Mouse (Mus musculus) CH12.LX (cell line): Measurements from ENCODE around the gene Ccn1. TPM values are rescaled to one million over a fixed set of nuclear protein-coding genes. Genes with fewer than 3 reads are reported as not detected.

Source experiments
- DNase-seq: peaks from one replicate; pipeline ENCODE4 v3.0.0-alpha.2; 2013; ENCODE audit errors: extremely low read depth
- H3K27ac ChIP-seq: 2 replicates; pipeline ENCODE4 v1.5.1; 2012; ENCODE audit warnings: low read depth, mild to moderate bottlenecking, control low read depth, moderate library complexity; ENCODE audit not compliant: insufficient read depth
- H3K27me3 ChIP-seq: replicated peaks from 2 replicates; pipeline ENCODE3; 2012; ENCODE audit warnings: inconsistent platforms
- H3K36me3 ChIP-seq, 2 experiments: replicated peaks in 1 of 2; 2 replicates each; pipeline versions ENCODE3 to v1.6.1; 2012; ENCODE audit warnings: inconsistent platforms in 1 of 2, low read length in 1 of 2, mild to moderate bottlenecking in 1 of 2, mixed read lengths in 1 of 2, moderate library complexity in 1 of 2; ENCODE audit not compliant: control insufficient read depth in 1 of 2, insufficient read depth in 1 of 2
- H3K4me1 ChIP-seq, 2 experiments: 2 replicates each; pipeline ENCODE4 v1.6.1; 2012; ENCODE audit warnings: inconsistent platforms in 1 of 2, moderate library complexity in 1 of 2; ENCODE audit not compliant: insufficient read depth in 2 of 2, control insufficient read depth in 1 of 2
- H3K4me2 ChIP-seq: 2 replicates; pipeline ENCODE4 v1.6.1; 2012; ENCODE audit warnings: low read depth, mild to moderate bottlenecking, control low read depth; ENCODE audit not compliant: poor library complexity, insufficient read depth, severe bottlenecking
- H3K4me3 ChIP-seq, 3 experiments: fragments of 150-350 bp in 1 of 3; sonication (generic) in 1 of 3; replicated peaks in 1 of 3; 2 replicates each; pipeline versions ENCODE3 to v1.5.1; 2011 to 2012; ENCODE audit warnings: low read depth in 2 of 3, low read length in 2 of 3, mild to moderate bottlenecking in 2 of 3, moderate library complexity in 2 of 3, control low read depth in 1 of 3, improper control_type of control experiment in 1 of 3, inconsistent platforms in 1 of 3, mixed read lengths in 1 of 3; ENCODE audit not compliant: poor library complexity in 1 of 3
- H3K79me2 ChIP-seq: replicated peaks from 2 replicates; pipeline ENCODE4 v1.6.1; 2012; ENCODE audit warnings: mild to moderate bottlenecking, moderate library complexity; ENCODE audit not compliant: control insufficient read depth, poor library complexity, insufficient read depth, severe bottlenecking; ENCODE audit errors: extremely low read depth
- H3K9ac ChIP-seq: 2 replicates; pipeline ENCODE4 v1.6.1; 2012; ENCODE audit warnings: low read depth, mild to moderate bottlenecking, control low read depth, moderate library complexity; ENCODE audit not compliant: insufficient read depth
- H3K9me3 ChIP-seq: replicated peaks from 2 replicates; pipeline ENCODE3; 2012; ENCODE audit warnings: low read length, inconsistent platforms, mixed read lengths
- CTCF ChIP-seq, 2 experiments: IDR thresholded peaks in 1 of 2; conservative IDR thresholded peaks in 1 of 2; 2 replicates each; pipeline ENCODE4 v1.5.1; 2011 to 2012; ENCODE audit warnings: low read depth in 2 of 2, low read length in 2 of 2, improper control_type of control experiment in 1 of 2, inconsistent platforms in 1 of 2, mild to moderate bottlenecking in 1 of 2, moderate library complexity in 1 of 2
- E2F4 ChIP-seq: IDR thresholded peaks from 2 replicates; pipeline ENCODE4 v1.6.1; 2011; ENCODE audit warnings: low read depth, low read length, improper control_type of control experiment; ENCODE audit not compliant: insufficient replicate concordance
- IRF4 ChIP-seq: IDR thresholded peaks from 2 replicates; pipeline ENCODE4 v1.6.1; 2014; ENCODE audit warnings: low read depth, mild to moderate bottlenecking, inconsistent platforms, low read length, improper control_type of control experiment
- JUN ChIP-seq: IDR thresholded peaks from 2 replicates; pipeline ENCODE4 v1.6.1; 2011; ENCODE audit warnings: low read depth, mild to moderate bottlenecking, low read length, improper control_type of control experiment, moderate library complexity; ENCODE audit not compliant: insufficient read depth
- JUND ChIP-seq: conservative IDR thresholded peaks from 2 replicates; pipeline ENCODE4 v1.6.1; 2011; ENCODE audit warnings: low read depth, low read length, improper control_type of control experiment
- KAT2A ChIP-seq: IDR thresholded peaks from 2 replicates; pipeline ENCODE4 v1.6.1; 2012; ENCODE audit warnings: low read length, improper control_type of control experiment, inconsistent platforms; ENCODE audit not compliant: insufficient replicate concordance
- MAX ChIP-seq: IDR thresholded peaks from 2 replicates; pipeline ENCODE4 v1.6.1; 2011; ENCODE audit warnings: low read length, improper control_type of control experiment
- MAZ ChIP-seq: IDR thresholded peaks from 2 replicates; pipeline ENCODE4 v1.6.1; 2012; ENCODE audit warnings: low read depth, mild to moderate bottlenecking, inconsistent platforms, low read length, improper control_type of control experiment, moderate library complexity
- MEF2A ChIP-seq: IDR thresholded peaks from 2 replicates; pipeline ENCODE4 v1.6.1; 2014; ENCODE audit warnings: low read depth, mild to moderate bottlenecking, inconsistent platforms, low read length, improper control_type of control experiment, borderline replicate concordance
- MYC ChIP-seq: IDR thresholded peaks from 2 replicates; pipeline ENCODE4 v1.6.1; 2011; ENCODE audit warnings: low read depth, mild to moderate bottlenecking, improper control_type of control experiment, low read length
- NELFE ChIP-seq: IDR thresholded peaks from 2 replicates; pipeline ENCODE4 v1.6.1; 2011; ENCODE audit warnings: low read depth, low read length, improper control_type of control experiment
- NRF1 ChIP-seq: IDR thresholded peaks from 2 replicates; pipeline ENCODE4 v1.6.1; 2014; ENCODE audit warnings: low read depth, mild to moderate bottlenecking, inconsistent platforms, low read length, improper control_type of control experiment, moderate library complexity
- PAX5 ChIP-seq: IDR thresholded peaks from 2 replicates; pipeline ENCODE4 v1.6.1; 2012; ENCODE audit warnings: low read length, inconsistent platforms, mixed read lengths
- POLR2A ChIP-seq: IDR thresholded peaks from 2 replicates; pipeline ENCODE4 v1.6.1; 2011; ENCODE audit warnings: low read depth, mild to moderate bottlenecking, improper control_type of control experiment, low read length
- SIN3A ChIP-seq: IDR thresholded peaks from 2 replicates; pipeline ENCODE4 v1.6.1; 2012; ENCODE audit warnings: low read length, improper control_type of control experiment, inconsistent platforms
- TBP ChIP-seq: conservative IDR thresholded peaks from 2 replicates; pipeline ENCODE4 v1.6.1; 2011; ENCODE audit warnings: low read depth, low read length, improper control_type of control experiment
- TCF12 ChIP-seq: IDR thresholded peaks from 2 replicates; pipeline ENCODE4 v1.6.1; 2014; ENCODE audit warnings: low read depth, mild to moderate bottlenecking, inconsistent platforms, low read length, improper control_type of control experiment
- USF1 ChIP-seq: IDR thresholded peaks from 2 replicates; pipeline ENCODE4 v1.6.1; 2014; ENCODE audit warnings: low read depth, mild to moderate bottlenecking, inconsistent platforms, low read length, improper control_type of control experiment
- USF2 ChIP-seq: conservative IDR thresholded peaks from 2 replicates; pipeline ENCODE4 v1.6.1; 2011; ENCODE audit warnings: low read depth, low read length, improper control_type of control experiment
- ZC3H11A ChIP-seq: IDR thresholded peaks from 2 replicates; pipeline ENCODE4 v1.6.1; 2012; ENCODE audit warnings: low read depth, mild to moderate bottlenecking, inconsistent platforms, low read length, improper control_type of control experiment
- ZKSCAN1 ChIP-seq: IDR thresholded peaks from 2 replicates; pipeline ENCODE4 v1.6.1; 2012; ENCODE audit warnings: low read depth, inconsistent platforms, low read length, improper control_type of control experiment, borderline replicate concordance
- ZMIZ1 ChIP-seq: IDR thresholded peaks from 2 replicates; pipeline ENCODE4 v1.6.1; 2012; ENCODE audit warnings: low read depth, mild to moderate bottlenecking, inconsistent platforms, low read length, improper control_type of control experiment
- dilution Hi-C: fragments of 300-500 bp; cut with MboI; formaldehyde crosslinking; loops from 2 replicates; pipeline ENCODE4 v1.14.3; 2020; ENCODE audit warnings: low sequenced_read_pairs; ENCODE audit not compliant: extremely low pct_unique_long_range_greater_than_20kb, extremely low pct_ligation_motif_present
- in situ Hi-C: fragments of 300-500 bp; cut with MboI; formaldehyde crosslinking; loops from 3 replicates; pipeline ENCODE4 v1.14.3; 2019; ENCODE audit warnings: low sequenced_read_pairs, low pct_ligation_motif_present, low pct_unique_long_range_greater_than_20kb, mixed read lengths
- polyA plus RNA-seq: library from polyadenylated mRNA; unstranded; fragments of >175 nt; gene quantifications from 2 replicates; pipeline ENCODE4 v1.2.1, GENCODE M21; 2012; ENCODE audit warnings: low read depth; ENCODE audit not compliant: insufficient read length
- total RNA-seq, 2 experiments: library from RNA; depleted of rRNA; stranded (reverse); fragments of 300-350 nt in 1 of 2; fragments of >200 nt in 1 of 2; gene quantifications; 2 replicates each; pipeline ENCODE4 v1.2.3; 2012 to 2014

Ccn1 gene
- total and polyA plus RNA-seq, 3 experiments: not detected

GRCm38 (mm10) chr3:145646666-145647065, 3.1 kb downstream of the Ccn1 start:
- H3K27me3 ChIP-seq: no peaks in the 10 kb centered on the region
- TF ChIP-seq IRF4 (no peak), ZKSCAN1 (peak; percentile 64)
- no peak overlapping the region for H3K4me2 ChIP-seq
- H3K4me1 ChIP-seq: peaks cover 0 to 7% of the 10 kb centered on the region in 2 experiments; a peak in 2 of 4 replicates
- dilution Hi-C loops (no loop called here), in situ Hi-C loops (no loop called here)
- H3K27ac ChIP-seq: no peak overlapping the region
- no peak overlapping the region for H3K4me3 ChIP-seq
- H3K9ac ChIP-seq: no peak overlapping the region
- DNase-seq: no peak
- H3K9me3 ChIP-seq: peaks cover 2% of the 10 kb centered on the region
- no peaks in the 10 kb centered on the region for H3K36me3 ChIP-seq
- H3K79me2 ChIP-seq: no peaks in the 10 kb centered on the region

DNA sequence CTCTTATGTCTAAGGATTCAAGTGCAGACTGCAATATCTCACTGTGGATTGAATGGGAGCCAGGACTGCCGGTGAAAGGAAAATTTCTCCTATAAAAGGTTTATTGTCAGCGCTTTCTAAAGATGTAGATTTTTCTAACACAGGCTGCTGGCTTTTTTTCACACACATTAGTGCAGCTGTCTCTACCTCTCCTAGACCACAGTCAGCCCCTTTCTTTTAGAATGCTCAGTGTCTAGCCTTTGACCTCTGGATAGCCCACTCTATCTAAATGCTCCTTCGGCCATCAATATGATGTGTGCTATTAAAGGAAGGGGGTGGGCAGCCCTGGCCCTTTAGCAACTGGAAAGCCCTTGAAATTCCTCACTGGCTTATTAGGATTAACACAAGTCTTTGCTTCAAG, 3.8 kb downstream of the Ccn1 start:
- in situ Hi-C loops: no loop called here
- TF ChIP-seq TCF12: no peak
- TF ChIP-seq USF1: no peak
- TF ChIP-seq ZMIZ1: no peak
- TF ChIP-seq PAX5: no peak
- TF ChIP-seq KAT2A: no peak
- TF ChIP-seq NRF1: no peak
- no peak for TF ChIP-seq USF2
- TF ChIP-seq SIN3A: no peak
- TF ChIP-seq JUND: no peak
- no peak for TF ChIP-seq MAX
- no peak for TF ChIP-seq CTCF (conservative IDR thresholded peaks at IDR 0.05 in 1 of 2, IDR thresholded peaks at IDR 0.05 in 1 of 2; ENCODE audit: low read depth in 2 of 2, low read length in 2 of 2)
- no peak for TF ChIP-seq JUN
- TF ChIP-seq ZC3H11A: no peak
- no peak for TF ChIP-seq NELFE
- TF ChIP-seq, all 38 proteins: peak for 0

GRCm38 (mm10) chr3:145645463-145645862, 4.3 kb downstream of the Ccn1 start:
- in situ Hi-C loops: no loop called here
- no peak overlapping the region for H3K9ac ChIP-seq
- H3K79me2 ChIP-seq: no peaks in the 10 kb centered on the region
- peaks cover 7 to 11% of the 10 kb centered on the region in 2 experiments for H3K4me1 ChIP-seq
- dilution Hi-C loops: no loop called here
- no peak overlapping the region for H3K4me3 ChIP-seq
- no peak overlapping the region for H3K4me2 ChIP-seq
- TF ChIP-seq E2F4 (no peak), TBP (no peak), MEF2A (no peak), ZC3H11A (no peak), POLR2A (no peak), MAZ (no peak), MYC (no peak)
- H3K27ac ChIP-seq: no peak overlapping the region
- no peak for DNase-seq
- H3K9me3 ChIP-seq: peaks cover 2% of the 10 kb centered on the region
- no peaks in the 10 kb centered on the region for H3K27me3 ChIP-seq
- no peaks in the 10 kb centered on the region for H3K36me3 ChIP-seq

More for the DNA sequence above, 3.8 kb downstream of the Ccn1 start:
- Histone ChIP-seq H3K4me2 (no peak overlapping the region), H3K79me2 (no peaks in the 10 kb centered on the region), H3K36me3 (no peaks in the 10 kb centered on the region), H3K4me1 (peaks cover 4 to 7% of the 10 kb centered on the region in 2 experiments; a peak in 3 of 4 replicates), H3K27ac (no peak overlapping the region), H3K9me3 (peaks cover 2% of the 10 kb centered on the region), H3K27me3 (no peaks in the 10 kb centered on the region), H3K4me3 (no peak overlapping the region), H3K9ac (no peak overlapping the region)
- DNase-seq: no peak
- dilution Hi-C loops: no loop called here
